Mouse (Mus musculus) heart, postnatal 4 days (tissue): ENCODE measurements at regions not wholly inside any gene's neighbourhood (a gene's known extent, or its start where the extent isn't known, plus 50 kb on each side); places are given as distances from the start of the nearest gene placed in this dataset.

ENCODE experiments used
- DNase-seq: peaks from one replicate; pipeline ENCODE4 v3.0.0; 2021

DNA sequence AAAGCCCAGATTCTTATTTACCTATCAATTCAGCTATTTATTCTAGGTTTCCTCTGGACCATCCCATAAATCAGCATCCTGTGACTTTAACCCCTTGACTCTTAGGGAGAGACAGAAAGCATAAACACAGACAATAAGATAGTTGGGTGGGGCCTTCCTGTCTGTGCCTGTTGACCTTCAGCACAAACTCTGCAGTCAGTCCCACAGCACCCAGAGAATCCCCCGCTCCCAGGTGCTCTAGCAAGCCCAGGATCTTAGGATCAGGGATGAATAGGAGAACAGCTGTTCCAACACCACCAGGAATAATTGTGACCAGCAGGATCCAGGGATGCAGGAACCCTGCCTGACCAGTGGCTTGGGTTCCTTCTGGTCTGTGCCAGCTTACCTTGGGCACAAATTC is 107.8 kb downstream of the Basp1 start:
- no peak for DNase-seq

DNA sequence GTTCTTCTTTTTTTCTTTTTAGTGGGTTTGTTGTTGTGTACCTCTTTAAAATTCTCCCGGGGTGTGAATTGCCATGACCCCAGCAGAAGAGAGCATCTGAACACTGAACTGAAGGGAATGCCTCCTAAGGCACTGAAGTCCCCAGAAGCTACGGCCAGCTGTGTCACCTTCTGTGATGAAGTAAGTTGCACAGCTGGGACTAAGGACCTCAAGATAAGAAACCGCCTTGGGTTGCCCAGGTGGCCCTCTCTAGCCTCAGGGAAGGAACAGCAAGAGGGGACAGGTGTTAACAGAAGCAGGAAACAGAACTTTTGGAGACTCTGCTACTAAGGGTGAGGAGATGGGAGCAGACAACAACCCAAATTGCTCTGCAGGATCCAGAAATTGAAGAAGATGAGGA is 110.2 kb downstream of the Basp1 start:
- no peak for DNase-seq

DNA sequence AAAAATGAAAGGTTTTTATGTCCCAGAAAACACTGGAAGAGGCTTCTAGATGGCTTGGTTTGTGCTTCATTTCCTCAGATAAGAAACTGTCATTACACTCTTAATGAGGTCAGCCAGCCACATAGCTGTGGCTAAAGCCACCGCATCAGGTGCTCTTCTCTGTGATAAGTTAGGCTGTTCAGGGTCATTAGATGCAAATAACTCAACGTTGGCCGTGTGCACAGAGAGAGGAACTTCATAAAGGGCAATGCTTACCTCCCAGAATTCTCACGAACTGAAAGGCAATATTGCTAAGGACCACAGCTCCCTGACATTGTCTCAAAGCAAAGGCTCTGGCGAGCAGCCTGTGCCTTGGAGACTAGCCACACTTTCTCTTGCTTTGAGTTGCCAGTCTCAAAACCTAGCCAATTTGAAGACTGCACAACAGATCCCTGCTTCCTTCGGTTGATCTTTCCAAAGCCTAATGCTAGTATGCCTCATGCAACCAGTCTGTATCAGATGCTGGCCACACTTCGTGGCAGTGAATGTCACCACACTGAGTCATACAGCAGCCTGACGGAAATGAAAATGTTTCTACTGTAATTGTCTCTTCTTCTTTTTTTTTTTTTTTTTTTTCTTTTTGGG is 110.8 kb downstream of the Basp1 start:
- no peak for DNase-seq

DNA sequence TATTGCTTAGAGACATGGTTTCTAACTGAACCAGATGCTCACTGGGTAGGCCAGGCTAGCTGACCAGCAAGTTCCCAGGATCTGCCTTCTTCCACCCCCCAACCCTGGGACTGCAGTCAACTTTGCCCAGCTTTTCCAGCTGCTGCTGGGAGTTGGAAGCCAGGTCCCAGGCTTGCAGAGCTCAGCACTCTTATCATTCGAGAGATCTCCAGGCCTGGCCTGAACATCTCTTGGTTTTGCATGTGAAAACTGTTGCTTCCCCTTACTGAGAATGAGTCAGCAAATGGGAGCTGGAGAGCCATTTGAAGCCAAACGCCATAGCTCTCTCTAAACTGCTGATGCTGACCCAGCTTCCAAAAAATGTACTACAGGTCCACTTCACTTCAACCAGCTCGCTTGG is 111.8 kb downstream of the Basp1 start:
- no peak for DNase-seq

DNA sequence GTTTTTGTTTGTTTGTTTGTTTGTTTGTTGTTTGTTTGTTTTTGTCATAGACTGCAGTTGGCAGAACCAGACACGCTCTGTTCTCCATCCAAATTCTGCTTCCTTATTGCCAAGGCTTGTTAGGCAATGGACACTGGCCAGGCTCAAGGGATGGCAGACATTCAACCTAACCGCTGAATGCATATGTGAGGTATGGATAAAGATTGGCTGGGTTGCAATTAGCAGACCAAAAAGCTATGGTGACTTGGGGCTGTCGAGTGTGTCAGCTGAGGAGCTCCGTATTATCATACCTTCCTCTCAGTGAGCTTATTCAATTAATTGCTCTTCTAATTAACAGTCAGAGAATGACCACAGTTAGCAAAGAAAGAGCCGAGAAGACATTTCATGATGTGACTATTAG is 116.3 kb downstream of the Basp1 start:
- no peak for DNase-seq

DNA sequence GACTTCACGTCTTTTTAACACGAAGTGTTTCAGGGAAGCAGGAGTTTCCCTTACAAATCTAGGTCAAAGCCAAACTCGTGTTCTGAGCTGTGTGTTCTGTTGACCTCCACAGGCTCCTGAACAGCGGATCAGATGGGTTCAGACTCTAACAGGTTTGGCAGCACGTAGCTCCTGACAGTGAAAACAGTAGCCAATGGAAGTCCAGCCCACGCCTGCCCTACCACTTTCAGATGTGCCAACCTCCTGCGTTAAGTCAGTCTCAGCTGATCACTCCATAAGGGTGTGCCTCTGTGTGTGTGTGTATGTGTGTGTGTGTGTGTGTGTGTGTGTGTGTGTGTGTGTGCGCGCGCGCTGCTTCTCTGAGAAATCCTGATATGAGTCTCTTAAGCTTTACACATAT is 116.8 kb downstream of the Basp1 start:
- no peak for DNase-seq

DNA sequence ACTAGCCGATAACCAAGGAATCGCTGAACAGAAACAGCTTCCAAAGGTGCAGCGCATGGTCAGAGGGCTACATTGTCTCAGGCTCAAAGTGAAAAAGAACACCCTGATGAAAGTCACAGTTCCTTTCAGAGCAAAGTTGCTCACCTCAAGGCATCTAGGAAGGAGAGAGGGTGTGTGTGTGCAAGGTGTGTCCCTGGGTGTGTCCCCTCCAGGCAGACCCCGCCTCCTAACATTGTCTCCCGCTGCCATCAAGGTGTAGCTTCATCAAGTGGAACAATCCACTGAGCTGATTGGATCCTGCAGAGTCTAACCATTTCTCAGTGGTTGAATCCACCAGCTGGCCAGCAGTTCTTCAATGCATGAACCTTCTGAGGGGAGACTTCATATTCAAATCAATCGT is 117.8 kb downstream of the Basp1 start:
- no peak for DNase-seq

DNA sequence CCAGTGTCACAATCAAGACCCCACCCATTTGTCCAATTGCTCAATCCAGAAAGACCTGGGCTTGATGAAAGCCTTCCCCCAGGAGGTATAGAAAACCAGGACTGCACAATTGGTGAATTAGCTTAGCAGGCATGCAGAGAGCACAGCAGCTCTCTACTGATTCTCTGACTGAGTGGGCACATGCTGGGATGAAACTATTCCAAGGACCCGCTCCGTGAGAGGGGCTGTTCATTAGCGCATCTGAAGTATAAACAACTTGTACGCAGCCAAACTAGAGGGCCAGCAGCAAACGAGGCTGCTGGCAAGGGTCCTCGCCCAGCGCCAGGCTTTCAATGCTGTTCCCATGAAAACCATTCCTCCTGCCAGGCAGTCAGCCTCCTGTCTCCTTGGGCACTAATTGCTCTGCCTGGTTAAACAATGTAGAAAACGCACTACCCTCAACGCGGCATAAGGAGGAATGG is 122.3 kb downstream of the Basp1 start:
- DNase-seq = no peak

DNA sequence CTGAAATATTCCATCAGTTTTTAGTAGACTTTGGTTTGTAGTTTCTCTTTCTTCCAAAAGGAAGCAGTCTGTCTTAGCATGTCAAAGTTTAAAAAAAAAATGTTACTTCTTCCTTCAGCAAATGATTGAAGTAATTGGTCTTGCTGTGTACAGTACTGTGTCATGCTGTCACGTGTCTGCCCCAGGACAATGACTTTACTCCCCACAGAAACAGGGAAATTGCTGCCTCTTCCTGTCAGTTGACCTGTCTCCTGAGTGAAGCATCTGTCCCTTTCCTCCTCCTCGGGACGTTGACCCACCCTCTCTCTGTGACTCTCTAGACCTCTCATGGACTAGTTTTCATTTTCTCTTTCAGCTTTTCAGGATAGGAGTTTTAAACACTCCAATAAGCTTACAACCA is 125.7 kb downstream of the Basp1 start:
- DNase-seq = no peak

DNA sequence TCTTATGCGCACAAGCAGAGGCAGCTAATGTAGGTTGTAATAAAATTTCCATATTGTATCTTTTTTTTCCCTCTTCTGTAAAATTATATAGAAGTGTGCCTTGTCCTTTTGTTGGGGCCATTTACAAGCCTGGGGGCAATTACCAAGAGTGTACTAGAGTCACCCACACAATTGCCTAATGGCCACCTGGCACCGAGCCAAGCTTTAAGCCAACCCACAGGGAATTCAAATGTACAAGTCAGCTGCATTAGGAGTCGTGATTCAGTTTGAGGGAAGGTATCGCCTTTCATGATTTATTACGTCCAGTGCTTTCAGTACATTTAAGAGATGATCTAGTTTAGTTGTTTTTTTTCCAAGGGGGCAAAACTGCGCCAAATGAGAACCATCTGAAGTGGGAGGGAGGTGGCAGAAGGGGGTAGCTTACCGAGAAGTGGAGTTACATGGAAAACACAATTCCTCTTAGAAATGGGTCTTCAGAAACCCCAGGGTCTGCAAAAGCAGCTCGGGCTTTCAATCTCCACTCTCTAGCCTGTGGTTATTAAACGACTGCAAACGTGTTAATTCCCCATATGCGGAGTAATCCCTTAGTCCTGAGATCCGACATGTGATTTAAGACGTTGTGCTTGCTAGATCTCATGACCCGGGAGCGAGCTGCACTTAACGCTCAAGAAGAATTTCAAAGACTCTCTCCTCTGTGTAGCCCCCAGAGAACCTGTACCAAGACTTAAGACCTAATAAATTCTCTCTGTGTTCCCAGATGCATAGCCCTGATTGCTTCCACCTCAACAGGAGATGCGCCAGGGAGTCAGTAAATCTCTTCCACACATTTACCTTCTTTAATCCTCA is 129.0 kb downstream of the Basp1 start:
- no peak for DNase-seq

DNA sequence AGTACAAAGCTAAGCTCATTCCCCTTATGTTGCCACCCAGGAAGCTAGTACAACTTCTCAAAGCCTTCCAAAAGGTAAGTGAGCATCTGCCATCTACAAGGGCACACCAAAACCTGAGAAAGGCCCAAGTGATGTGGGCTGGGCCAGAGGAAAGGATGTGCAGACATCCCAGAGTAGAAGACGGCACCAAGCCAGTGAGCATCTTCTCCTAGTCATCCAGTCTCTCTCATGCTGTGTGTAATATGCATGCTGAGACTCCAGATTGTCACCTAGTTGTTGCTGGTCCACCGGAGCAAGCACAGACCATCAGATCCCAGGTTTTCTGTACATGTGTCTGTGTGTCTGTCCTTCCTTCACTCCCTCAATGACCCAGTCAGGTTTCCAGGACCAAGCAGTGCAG is 129.9 kb downstream of the Basp1 start:
- DNase-seq = no peak

DNA sequence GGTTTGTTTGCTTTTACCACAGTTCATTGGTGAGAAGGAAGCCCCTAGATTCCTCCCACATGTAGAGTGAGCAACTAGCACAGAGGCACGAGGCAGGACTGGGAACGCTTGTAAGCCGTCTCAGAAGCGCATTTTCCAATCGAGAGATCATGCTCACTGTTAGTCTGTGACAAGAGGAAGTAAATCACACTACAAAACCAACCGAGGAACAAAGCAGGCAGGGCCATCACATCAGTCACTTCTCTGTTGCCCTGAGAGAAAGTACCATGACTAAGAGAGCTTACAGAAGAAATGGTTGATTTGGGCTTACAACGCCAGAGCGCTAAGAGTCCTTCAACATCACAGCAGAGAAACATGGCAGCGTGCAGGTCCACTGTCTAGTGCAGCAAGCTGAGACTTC is 131.2 kb downstream of the Basp1 start:
- DNase-seq = no peak

DNA sequence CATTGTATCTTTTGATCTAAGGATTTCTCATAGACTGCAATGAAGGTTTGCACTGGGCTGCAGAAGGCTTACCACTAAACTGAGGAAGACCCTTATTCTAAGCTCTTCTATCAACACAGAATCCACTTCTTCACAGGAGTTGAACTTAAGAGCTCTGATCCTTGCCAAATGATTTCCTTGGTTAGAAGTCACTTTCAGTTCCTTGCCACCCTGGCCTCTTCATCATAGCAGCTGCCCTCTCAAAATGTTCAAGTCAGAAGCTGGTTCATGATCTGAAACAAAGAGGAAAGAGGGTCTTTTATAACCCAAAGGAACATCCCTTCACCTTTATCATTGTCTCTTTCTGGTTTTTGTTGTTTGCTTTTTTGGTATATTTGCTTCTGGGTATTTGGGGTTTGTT is 131.6 kb downstream of the Basp1 start:
- DNase-seq = no peak

DNA sequence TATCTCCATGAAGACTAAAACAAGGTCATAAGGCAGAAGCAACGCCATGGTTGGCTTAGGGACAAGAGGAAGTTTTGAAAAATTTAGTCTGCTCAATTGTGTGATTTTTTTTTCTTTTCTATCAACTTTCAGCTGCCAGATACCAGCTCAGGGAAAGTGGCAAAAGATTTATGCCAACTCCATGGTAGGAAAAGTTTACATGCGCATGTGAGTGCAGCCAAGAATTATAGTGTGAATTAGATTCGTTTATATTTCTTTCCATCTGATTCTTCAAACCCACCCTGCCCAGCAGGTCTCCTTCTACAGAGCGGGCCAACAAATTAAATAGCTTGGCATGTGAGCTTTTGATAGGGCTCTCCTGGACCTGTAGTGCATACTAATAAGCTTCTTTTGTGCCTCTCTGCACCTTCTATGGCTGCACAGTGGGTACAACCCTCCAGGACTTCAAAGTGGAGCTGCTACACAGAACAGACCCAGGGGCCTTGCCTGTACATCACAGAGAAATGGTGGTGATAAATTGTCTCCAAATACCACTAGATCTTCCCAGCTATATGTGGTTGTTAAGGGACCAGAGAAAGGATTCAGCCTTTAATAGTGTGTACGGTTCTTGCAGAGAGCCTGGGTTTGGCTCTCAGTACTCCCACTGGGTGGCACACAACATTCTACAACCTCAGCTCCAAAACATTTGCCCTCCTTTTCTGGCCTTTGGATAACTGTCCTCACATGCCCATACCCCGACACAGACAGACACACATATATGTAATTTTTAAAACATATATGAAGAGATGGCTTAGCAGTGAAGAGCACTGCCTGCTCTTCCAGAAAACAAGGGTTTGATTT is 135.0 kb downstream of the Basp1 start:
- no peak for DNase-seq

DNA sequence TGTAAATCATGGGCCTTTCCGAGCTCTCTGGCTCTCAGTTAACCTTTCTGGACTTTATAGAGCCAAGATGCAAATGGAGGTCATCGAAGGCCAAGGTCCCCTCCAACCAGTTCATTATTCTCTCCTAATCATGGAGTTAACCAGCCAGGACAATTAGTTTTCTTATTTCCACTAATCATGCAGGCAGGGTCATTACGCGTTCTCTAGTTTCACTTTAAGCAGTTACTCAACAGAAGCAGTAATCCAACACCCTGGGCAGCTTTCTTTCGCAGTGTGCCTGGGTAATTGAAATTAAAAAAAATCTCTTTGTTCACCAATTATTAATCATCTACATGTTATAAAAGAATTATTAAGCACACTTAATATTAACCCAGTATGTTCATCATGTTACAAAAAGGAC is 137.3 kb downstream of the Basp1 start:
- DNase-seq = no peak

DNA sequence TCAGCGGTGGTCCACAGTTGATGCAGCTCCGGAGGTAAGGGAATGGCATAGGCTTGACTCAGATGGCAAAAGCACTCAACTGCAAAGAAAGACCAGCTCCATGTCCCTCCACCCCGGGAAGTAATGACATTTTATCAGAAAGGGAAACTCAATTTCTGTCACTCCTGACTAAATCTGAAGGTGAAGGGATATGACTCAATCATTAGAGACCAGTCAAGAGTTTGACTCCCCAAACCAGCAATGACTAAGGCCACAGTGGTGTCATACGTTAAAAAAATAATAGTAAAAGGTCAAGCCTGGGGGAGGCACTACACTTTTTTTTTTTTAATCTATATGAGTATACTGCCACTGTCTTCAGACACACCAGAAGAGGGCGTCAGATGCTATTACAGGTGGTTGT is 141.7 kb downstream of the Basp1 start:
- no peak for DNase-seq

DNA sequence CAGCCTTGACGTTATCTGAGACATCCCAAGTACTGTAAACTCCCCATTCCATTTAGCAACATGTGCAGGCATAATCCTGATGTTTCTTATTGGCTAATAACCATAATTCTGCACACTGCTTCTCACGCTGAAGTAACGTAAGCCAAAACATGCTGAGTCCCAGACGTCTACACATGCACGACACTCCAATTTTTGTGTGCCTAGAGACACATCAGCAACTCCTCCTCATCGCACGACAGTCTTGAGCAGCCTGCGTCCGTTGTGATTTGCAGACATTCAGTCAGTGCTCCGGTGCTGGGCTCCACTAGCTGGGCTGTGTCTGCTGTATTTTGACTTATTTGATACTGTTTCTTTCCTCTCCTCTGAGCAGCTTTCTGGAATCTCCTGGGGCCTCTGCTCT is 143.2 kb downstream of the Basp1 start:
- DNase-seq = no peak

DNA sequence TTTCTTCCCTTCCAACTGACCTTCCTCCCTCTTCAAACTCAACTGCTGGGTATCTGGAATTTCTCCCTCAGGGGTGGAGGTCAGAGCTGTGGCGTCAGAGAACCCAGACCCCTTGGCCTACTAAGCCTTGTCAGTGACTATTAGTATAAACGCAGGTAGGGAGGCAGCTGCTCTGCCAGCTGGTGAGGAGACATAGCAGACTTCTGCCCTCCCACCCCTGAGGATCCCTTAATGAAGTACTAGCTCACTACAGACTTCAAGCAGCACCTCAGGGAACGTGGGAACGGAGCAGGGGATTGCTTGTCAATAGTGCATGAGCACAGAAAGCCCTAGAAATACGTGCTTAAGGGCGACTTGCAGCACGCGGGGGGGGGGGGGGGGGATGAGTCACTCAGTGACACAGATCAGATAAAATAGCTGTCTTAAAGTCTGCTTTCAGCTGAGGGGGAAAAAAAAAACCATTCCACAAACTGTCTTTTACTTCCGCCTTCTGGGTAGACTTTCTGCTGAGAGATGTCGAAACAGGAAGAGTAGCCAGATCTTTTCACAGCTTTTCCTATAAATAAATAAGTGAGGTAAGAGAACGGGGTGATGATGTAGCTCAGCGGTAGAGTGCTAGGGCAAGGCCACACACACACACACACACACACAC is 144.1 kb downstream of the Basp1 start:
- DNase-seq = no peak

DNA sequence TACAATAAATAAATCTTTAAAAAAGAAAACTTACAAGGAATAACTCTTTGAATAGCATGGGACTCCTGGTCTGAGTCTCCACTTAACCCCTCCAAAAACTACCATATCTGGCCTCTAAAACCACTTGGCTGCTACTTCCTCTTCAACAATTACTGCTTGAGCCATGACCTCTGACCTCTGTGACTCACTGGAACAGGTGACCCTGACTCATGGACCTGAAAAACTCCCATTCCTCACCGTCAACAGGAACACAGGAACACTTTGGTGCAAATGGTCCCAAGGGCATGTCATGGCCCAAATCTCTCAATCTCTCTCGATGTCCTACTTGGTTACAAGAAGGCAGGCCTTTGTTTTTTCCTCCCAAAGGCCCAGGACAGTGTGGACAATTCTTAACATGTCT is 145.1 kb downstream of the Basp1 start:
- no peak for DNase-seq

DNA sequence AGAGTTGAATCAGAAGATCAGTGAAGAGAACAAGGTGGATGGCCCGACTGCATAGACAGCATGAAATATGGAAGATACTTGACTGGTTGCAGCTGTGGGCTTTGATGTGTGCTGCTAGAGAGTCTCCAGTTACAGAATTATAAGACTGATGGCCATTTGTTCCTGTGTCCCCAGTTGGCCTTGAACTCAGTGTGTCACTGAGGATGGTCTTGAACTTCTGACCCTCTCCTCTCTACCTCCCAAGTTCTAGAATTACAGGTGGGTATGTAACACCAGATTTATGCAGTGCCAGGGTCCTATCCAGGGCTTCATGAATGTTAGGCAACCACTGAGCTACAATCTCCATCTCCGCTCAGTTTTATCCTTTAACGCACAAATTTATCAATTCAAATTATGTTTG is 146.1 kb downstream of the Basp1 start:
- no peak for DNase-seq

DNA sequence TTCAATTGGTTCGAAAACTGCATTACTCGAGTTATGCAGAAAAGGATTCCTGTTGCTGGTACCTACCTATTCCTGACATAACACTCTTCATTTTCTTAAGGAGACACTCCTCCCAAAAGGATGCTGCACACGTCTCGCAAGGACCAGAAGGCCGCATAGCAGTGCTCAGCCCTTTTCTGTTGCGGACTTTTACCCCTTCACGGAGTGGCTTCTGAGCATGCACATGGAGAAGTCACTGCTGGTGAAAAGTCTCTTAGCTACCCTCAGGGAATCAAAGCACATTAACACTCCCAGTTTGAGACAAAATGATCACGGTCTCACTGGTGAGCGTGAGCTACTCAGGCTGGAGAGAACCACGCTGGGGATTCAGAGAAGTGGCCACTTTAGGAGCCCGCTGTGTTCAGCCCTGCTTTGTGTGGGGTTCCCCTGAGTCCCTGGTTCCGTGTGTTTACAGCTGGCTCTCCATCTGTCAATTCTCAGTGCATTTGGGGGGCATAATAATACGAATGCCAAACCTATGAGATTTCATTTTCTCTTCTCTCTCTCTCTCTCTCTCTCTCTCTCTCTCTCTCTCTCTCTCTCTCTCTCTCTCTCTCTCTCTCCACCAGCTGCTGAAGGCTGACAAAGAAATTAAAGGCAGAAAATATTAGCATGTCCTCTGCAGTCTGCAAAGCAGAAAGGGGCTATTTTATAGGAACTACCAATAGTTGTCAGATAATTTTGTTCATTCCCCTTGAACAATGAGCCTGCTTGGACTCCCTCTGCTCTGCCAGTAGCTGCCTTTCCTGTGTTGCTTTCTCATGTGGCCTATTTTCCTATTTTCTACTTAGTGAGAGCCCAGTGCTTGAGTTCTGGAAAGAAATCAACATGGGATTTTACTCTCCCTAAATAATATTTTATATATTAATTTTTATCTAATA is 160.7 kb downstream of the Basp1 start:
- no peak for DNase-seq

DNA sequence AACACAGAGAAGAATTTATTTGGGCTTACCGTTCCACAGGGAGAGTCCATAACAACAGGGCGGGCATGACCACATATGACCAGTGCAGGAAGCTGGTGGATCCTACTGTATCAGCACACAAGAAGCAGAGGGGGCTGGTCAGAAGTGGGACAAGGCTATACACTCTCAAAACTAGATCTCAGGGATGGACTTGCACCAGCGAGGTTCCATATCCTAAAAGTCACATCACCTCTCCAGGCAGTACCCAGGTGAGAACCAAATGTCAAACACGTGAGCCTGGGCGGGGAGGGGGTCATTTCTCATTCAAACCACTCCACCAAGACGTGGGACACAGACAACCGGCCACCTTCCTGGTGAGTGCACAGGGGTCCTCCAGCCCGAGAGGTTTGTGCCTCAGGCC is 167.9 kb downstream of the Basp1 start:
- no peak for DNase-seq
